Mouse (Mus musculus) spleen, adult 2 months (tissue): ENCODE results near the gene Myo18a.

Experiments used
- CTCF ChIP-seq: fragments of 200-500 bp; IDR thresholded peaks from 2 replicates; pipeline ENCODE4 v1.5.1; 2011; ENCODE audit warnings: mild to moderate bottlenecking, inconsistent platforms; ENCODE audit not compliant: insufficient read depth, insufficient read length, insufficient replicate concordance; ENCODE audit errors: extremely low read depth
- POLR2A ChIP-seq: fragments of 200-500 bp; IDR thresholded peaks from 2 replicates; pipeline ENCODE4 v1.6.1; 2011; ENCODE audit warnings: low read depth, low read length, inconsistent platforms

DNA sequence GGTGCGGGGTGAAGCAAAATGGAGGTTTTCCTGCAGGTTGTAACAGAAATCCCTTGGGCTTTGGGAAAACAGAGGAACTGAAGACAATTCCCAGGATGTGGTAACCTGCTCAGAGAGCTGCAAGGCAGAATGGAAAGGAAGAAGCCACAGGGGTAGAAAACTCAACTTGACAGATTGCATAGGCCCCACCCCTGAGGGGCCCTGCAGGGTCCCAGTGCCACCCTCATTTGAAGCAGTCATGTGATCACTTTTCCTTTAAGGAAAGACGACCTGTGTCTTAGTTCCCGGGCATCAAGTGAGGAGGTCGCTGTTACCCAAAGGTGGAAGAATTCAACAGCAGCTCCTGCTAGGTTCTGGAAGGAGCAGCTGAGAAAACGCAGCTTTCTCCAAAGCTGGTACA, 129.8 kb downstream of the Myo18a start:
- TF ChIP-seq CTCF (no peak), POLR2A (no peak)
